Mouse (Mus musculus): ENCODE results near the gene Cblb.

DNA sequence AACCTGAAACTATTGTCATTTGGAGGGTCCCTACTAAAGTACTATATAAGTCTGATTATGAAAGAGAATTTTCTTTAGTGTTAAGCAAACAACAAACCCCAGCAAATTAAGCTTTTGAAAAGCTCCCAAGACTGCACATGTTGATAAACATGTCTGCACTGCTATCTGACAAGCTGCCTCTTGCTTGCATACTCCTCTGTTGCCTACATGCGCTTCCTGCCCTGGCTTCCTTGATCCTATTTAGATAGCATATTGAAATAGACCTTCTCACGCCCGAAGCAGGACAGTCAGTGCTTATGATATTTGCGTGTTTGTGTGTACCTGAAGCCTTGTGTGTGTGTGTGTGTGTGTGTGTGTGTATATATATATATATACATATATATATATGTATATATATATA, 14.0 kb downstream of the Cblb start:
- TF ChIP-seq CTCF (IDR thresholded peaks at IDR 0.05; ENCODE audit: low read depth, low read length) (no peak), POLR2A (IDR thresholded peaks at IDR 0.05; ENCODE audit: extremely low read depth, insufficient read depth, low read length) (no peak)
